Mouse (Mus musculus): ENCODE measurements around the gene Armc2. TPM values are rescaled to one million over a fixed set of nuclear protein-coding genes. Genes with fewer than 3 reads are reported as not detected.

Gene Armc2
- polyA plus RNA-seq, 1 experiment from 2014 or later, result 0.20 TPM

Other genes with a start within 250 kb of the Armc2 start
- 10.3 and 13.6 TPM in 2 replicates for gene Cep57l1, start 208.6 kb downstream of the Armc2 start, polyA plus RNA-seq (2015; fragmentation: Nextera tagmentation; extraction: Ambion mirVana)
- 20.0 and 20.1 TPM in 2 replicates for gene Sesn1, start 208.5 kb downstream of the Armc2 start, polyA plus RNA-seq (2015; fragmentation: Nextera tagmentation; extraction: Ambion mirVana)

Measured in liver, embryonic 16.5 days (tissue).